Mouse (Mus musculus): ENCODE results near the gene Nat8f5. TPM values are rescaled to one million over a fixed set of nuclear protein-coding genes. Genes with fewer than 3 reads are reported as not detected.
"Not testable (repeated sequence)": the region's sequence is repeated elsewhere in the genome, so short reads cannot be mapped to it uniquely, and the experiment has no call there.

The Nat8f5 gene
- total RNA-seq, 2 experiments from 2014 or later, result 6.0 to 9.5 TPM

- not testable (repeated sequence) for DNase-seq
Measured at GRCm38 (mm10) chr6:85836098-85836497, 15.3 kb upstream of the Nat8f5 start.

- DNase-seq, result not testable (repeated sequence)
Measured at GRCm38 (mm10) chr6:85835104-85835503, 14.3 kb upstream of the Nat8f5 start.

- not testable (repeated sequence) for DNase-seq
Measured at GRCm38 (mm10) chr6:85834504-85835100, 13.8 kb upstream of the Nat8f5 start.

- no peak for DNase-seq
Measured at GRCm38 (mm10) chr6:85831796-85832321, 11.1 kb upstream of the Nat8f5 start, which contains the start of gene Nat8. TSS of gene Nat8 (minus strand) at chr6:85832082.

- no peak for DNase-seq
Measured at GRCm38 (mm10) chr6:85829462-85829861, 8.7 kb upstream of the Nat8f5 start.

GRCm38 (mm10) chr6:85825886-85826285, 5.1 kb upstream of the Nat8f5 start:
- no peak for DNase-seq

- DNase-seq, result no peak
Measured at GRCm38 (mm10) chr6:85823382-85824090, 2.8 kb upstream of the Nat8f5 start.

GRCm38 (mm10) chr6:85822286-85822685, 1.5 kb upstream of the Nat8f5 start:
- no peak for DNase-seq

- DNase-seq, result no peak
Measured at GRCm38 (mm10) chr6:85818338-85818737, 2.4 kb downstream of the Nat8f5 start.

GRCm38 (mm10) chr6:85813339-85813738, 7.4 kb downstream of the Nat8f5 start:
- DNase-seq, result no peak

GRCm38 (mm10) chr6:85810942-85811537, 9.7 kb downstream of the Nat8f5 start:
- not testable (repeated sequence) for DNase-seq

GRCm38 (mm10) chr6:85810514-85810913, 10.3 kb downstream of the Nat8f5 start:
- not testable (repeated sequence) for DNase-seq

- not testable (repeated sequence) for DNase-seq
Measured at GRCm38 (mm10) chr6:85809784-85810183, 11.0 kb downstream of the Nat8f5 start.

- DNase-seq, result peak; percentile 5 to 6
Measured at GRCm38 (mm10) chr6:85803180-85803579, 17.6 kb downstream of the Nat8f5 start.

Small RNA genes within 50 kb of the gene (microRNA-seq; reads per million reads assigned to microRNA genes)
- not detected for gene Mir6375

Other genes with a start within 250 kb of the Nat8f5 start
- gene Alms1, start 233.4 kb downstream of the Nat8f5 start, total RNA-seq (2021), result 10 to 100 TPM; 10.1 to 12.0 TPM
- 1 to 10 TPM; 2.6 to 3.3 TPM for gene Nat8f7, start 107.8 kb downstream of the Nat8f5 start, total RNA-seq (2021)
- gene Nat8f3, start 55.2 kb downstream of the Nat8f5 start, total RNA-seq (2021), result under 1 TPM; 0.50 to 0.53 TPM
- gene Nat8f6, start within 50 bp of the Nat8f5 start, total RNA-seq (2021), result 1 to 10 TPM; 1.4 to 2.6 TPM
- 1 to 10 TPM; 3.6 to 4.5 TPM for gene Nat8, start 11.1 kb upstream of the Nat8f5 start, total RNA-seq (2021)
- gene Nat8f2, start 48.2 kb upstream of the Nat8f5 start, total RNA-seq (2021), result 1 to 10 TPM; 1.9 to 2.3 TPM
- 10 to 100 TPM in 1 of 2 experiments, 1 to 10 TPM in 1; 8.0 to 13.5 TPM for gene Nat8f4, start 83.9 kb upstream of the Nat8f5 start, total RNA-seq (2021)
- gene Tprkb, start 90.9 kb upstream of the Nat8f5 start, total RNA-seq (2021), result 10 to 100 TPM; 40.7 to 56.0 TPM
- 10 to 100 TPM; 35.9 to 55.9 TPM for gene Nat8f1, start 94.7 kb upstream of the Nat8f5 start, total RNA-seq (2021)
- 100 to 1,000 TPM; 116 to 129 TPM for gene Dusp11, start 140.7 kb upstream of the Nat8f5 start, total RNA-seq (2021)
- not detected for gene Figla, start 195.2 kb upstream of the Nat8f5 start, total RNA-seq (2021)
- 1 to 10 TPM; 1.3 to 1.9 TPM for gene Add2, start 207.7 kb upstream of the Nat8f5 start, total RNA-seq (2021)

All from adrenal gland, postnatal 36 days (tissue).